Mouse (Mus musculus) liver, postnatal 0 days (tissue): ENCODE data around the gene Ankrd12.

Source experiments
- CTCF ChIP-seq: sonication (generic); IDR thresholded peaks from 2 replicates; pipeline ENCODE4 v1.5.1; 2016; ENCODE audit warnings: antibody characterized with exemption, low read depth
- EP300 ChIP-seq: IDR thresholded peaks from 2 replicates; pipeline ENCODE4 v1.6.1; 2016; ENCODE audit warnings: antibody characterized with exemption, low read depth, mild to moderate bottlenecking

DNA sequence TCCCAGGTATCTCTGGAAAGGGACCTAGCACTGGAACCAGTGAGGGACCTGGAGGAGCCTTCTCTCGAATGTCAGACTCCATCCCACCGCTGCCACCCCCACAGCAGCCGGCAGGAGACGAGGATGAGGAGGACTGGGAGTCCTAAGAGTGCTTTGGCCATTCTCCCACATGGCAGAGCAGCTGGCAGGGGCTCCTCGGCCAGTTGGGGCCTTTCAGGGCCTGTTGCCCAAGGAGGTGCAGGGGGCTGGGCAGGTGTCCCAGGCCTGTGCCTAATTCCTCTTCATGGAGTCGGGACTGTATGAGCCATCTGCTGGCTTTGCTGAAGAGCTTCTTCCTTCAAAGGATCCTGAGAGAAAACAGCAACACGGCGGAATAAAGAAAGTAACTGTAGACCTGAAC lies 42.1 kb upstream of the Ankrd12 start:
- TF ChIP-seq CTCF (no peak), EP300 (no peak)
